Mouse (Mus musculus): ENCODE data around the gene Nwd1.

Nwd1 gene

DNA sequence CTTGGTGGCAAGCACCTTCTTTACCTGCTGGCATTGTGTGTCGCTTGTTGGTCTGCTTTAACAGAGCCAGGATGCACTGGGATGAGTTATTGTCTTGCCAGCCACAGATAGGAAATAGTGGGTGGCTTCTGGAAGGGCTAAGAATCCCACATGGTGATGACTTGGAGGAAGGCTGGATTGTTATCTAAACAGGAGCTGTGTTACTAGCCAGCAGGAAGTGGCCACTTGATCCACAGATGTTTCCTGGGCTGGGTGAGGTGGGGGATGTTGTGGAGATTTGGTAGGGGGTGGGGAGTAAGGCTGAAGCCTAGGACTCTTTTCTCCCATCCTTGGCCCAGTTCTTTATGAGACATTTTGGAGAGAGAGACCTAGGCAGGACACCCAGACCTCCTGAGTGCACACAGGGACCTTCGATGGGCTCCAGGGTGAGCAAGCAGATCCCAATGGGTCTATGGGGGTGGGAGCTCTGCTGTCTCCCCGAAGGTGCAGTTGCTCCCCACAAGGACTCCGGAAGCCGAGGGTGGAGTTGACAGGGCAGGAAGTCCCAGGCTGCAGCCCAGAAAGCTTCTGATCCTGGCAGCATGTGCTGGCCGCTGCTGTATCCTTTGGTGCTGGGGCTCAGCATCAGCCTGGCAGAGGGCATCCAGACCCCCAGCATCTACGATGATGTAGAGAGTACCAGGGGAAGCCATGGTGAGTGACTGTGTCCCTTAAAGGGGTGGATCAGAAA lies 115.0 kb downstream of the Nwd1 start, which contains the start of gene F2rl3:
Gene F2rl3 (plus strand): TSS at position 559 of the 730 bp plus-strand sequence.
- no peak for DNase-seq (ENCODE audit: low read depth, low spot score)

DNA sequence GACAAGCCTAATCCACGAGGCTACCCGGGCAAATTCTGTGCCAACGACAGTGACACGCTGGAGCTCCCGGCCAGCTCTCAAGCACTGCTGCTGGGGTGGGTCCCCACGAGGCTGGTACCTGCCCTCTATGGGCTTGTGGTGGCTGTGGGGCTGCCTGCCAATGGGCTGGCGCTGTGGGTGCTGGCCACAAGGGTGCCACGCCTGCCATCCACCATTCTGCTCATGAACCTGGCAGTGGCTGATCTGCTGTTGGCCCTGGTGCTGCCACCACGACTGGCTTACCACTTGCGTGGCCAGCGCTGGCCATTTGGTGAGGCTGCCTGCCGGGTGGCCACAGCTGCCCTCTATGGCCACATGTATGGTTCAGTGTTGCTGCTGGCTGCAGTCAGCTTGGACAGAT lies 115.8 kb downstream of the Nwd1 start:
- no peak for DNase-seq (ENCODE audit: low read depth, low spot score)

DNA sequence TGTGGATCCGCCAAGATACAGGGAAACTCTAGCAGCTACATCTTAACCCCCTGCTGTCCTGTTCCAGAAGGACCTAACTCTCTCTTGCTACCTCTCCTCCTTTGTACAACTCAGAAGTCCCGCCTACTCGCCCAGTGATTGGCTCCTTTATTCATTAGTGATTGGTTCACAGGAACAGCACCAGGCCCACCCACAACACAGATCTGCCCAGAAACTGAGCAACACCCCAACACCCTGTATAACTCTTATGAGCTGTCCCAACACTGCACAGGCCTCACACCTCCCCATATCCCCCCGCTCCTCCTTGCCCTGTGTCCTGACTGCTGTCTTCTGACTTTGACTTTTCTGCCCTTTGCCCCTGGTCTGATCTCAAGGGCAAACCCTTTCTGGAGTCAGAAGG lies 119.2 kb downstream of the Nwd1 start:
- no peak for DNase-seq (ENCODE audit: low read depth, low spot score)

DNA sequence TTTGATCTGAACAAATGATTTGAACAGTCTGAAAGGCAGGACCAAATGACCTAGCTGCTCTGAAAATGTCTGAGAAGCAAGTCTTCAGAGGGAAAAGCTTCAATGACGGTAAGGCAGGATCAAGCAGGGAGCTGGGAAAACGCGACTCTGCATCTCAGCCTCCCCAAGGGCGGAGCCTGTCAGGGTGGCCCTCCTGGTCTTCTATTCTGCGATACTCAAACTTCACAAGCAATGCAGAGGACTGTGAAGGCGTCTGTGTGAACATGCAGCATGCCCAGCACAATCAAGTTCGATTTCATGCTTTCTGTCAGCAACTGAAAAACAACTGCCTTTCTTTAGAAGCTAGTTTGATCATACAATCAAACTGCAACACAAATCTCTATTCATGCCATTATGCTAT lies 120.3 kb downstream of the Nwd1 start:
- no peak for DNase-seq (ENCODE audit: low read depth, low spot score)

Data from 3T3-L1 (cell line).